Mouse (Mus musculus): ENCODE results near the gene Dglucy.

DNA sequence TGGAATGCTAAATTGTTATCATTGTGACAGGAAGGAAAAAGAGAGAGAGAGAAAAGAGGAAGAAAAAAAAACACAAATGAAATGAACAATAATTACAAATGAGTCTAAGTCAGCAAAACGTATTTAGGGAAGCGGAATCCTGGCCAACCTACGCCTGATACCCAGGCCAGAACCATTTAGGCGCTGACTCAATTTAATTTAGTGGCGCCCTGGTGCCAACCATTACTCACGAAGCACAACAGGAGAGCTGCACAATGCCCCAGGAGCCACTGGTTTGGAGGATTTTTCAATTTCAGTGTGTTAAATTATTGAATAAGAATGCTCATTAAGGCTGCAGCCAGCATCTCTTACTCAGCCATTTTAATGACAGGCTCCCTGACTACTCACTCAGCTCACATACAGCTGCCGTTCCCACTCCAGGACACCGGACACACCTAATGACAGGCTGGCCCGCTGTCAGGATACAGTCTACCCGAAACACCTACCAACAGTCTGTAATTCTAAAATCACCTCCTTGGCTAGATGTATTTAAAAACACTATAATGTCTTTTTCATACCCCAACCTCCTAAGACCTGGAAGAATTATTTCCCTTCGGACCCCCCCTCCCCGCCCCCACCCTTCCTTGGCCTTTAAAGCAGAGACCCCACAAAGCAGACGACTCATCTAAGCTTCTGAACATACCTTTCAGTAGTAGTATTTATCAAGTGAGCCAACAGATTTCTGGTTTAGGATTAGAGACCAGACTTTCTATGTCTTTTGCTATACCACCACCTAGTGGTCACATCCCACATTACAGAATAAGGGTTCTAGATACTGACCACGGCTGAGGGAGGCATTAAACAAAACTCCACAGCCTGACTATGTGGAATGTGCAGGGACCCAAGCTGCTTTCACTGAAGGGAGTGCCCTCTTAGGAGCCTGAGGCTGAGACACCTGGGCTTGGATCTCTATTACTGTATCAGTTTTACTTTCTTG lies 147.1 kb downstream of the Dglucy start:
- TF ChIP-seq CTCF (IDR thresholded peaks at IDR 0.05; ENCODE audit: low read depth) (peak; percentile 83), EP300 (IDR thresholded peaks at IDR 0.05; ENCODE audit: low read depth) (no peak)
